Mouse (Mus musculus) thymus, postnatal 10 days (tissue): ENCODE measurements around the gene Amigo1.

Experiments used
- DNase-seq, 2 experiments: peaks; one replicate each; pipeline ENCODE4 v3.0.0; 2021; ENCODE audit warnings: low spot score in 2 of 2

Amigo1 gene

GRCm38 (mm10) chr3:108186098-108187047, at the start of gene Amigo1:
TSS of gene Amigo1 (plus strand) at chr3:108186335.
- DNase-seq = peak in 1 of 2 experiments; percentile 37

DNA sequence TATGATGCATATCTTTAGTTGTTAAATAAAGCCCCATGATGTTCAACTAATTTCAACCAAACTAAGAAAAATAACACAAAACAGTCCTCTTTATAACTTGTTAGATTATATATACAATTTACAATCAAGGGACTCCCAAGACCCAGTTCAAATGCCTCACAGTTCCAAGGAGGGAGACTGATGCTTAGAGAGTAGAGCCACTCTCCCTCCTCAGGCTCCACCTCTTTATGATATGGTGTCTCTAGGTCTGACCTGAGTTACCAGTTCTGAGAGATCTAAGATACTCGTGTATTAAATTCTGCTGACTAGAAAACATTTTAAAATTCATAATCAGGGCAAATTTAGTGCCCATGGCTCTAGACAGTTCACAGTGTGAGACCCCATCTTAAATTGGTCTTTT, 47.0 kb upstream of the Amigo1 start:
- DNase-seq = no peak

- DNase-seq = no peak
Observed at GRCm38 (mm10) chr3:108140786-108141185, 45.3 kb upstream of the Amigo1 start.

- peak; percentile 88 for DNase-seq
Observed at GRCm38 (mm10) chr3:108145534-108146445, 40.3 kb upstream of the Amigo1 start, which contains the start of gene Gnai3. TSS of gene Gnai3 (minus strand) at chr3:108146146.

GRCm38 (mm10) chr3:108146671-108147070, 39.5 kb upstream of the Amigo1 start:
- DNase-seq = no peak

- peak; percentile 83 to 89 for DNase-seq
Observed at GRCm38 (mm10) chr3:108147386-108148235, 38.5 kb upstream of the Amigo1 start.

- DNase-seq = no peak
Observed at GRCm38 (mm10) chr3:108152290-108152689, 33.8 kb upstream of the Amigo1 start.

DNA sequence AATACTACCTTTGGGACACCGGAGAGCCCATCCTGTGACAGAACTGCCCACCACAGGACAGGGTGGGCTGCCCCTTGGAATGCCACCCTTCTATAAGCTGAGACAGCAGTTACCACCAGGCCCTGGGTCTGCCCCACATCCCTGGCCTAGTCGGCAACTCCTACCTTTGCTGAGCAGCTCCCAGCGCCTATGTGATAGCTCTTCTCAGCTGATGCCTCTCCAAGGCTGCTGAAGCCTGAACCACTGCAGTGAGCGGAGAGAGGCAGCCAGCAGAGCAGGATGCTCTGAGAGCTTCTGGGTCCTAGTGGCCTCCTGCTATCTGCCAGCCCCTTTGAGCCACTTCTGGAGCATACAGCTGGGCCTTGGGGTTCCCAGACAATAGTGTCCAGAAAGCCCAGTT, 31.5 kb upstream of the Amigo1 start, which contains the start of gene Gpr61:
Gpr61 (minus strand) TSS at position 227 of the 400 bp plus-strand sequence.
- no peak for DNase-seq

- DNase-seq = no peak
Observed at GRCm38 (mm10) chr3:108158383-108159037, 27.6 kb upstream of the Amigo1 start.

DNA sequence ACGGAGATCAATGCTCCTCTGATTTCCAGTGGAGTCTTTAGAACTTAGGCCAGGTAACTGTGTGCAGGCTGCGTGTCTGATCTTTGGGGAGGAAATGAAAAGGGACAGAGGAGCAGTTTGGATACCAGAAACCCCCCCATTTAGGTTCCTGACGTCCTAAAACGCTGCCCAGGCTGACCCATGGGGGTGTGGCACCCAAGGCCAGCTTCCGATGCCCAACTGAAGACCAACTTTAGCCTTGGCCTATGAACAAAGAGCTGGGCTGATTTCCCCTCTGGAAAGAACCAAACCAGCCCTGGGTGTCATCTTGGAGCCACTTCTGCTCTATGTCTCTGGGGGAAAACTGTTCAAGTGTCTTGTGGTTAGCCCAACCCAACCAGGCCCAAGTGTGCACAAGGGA, 22.0 kb upstream of the Amigo1 start:
- DNase-seq = no peak

DNA sequence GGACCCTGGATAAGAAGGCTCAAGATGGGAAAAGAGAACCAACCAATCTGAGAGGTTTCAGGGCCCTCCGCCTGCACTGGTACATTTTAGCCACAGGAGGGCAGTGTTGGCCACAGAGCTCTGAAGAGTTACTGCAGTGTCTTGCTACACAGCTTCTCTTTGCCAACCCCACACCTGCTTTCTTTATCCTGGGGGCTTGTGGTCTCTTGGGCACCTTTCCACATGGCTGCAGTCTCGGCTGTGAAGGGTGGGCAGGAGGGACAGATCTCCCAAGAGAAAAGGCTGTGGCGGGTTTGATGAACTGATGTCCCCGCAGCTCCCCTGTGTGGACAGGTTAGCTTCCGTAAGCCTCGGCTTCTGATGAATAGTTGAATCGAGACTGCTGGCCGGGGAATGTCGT, 21.3 kb upstream of the Amigo1 start:
- DNase-seq = peak; percentile 66 to 80

- no peak for DNase-seq
Observed at GRCm38 (mm10) chr3:108165532-108166315, 20.4 kb upstream of the Amigo1 start.

- peak; percentile 51 to 59 for DNase-seq
Observed at GRCm38 (mm10) chr3:108166486-108167211, 19.5 kb upstream of the Amigo1 start.

- no peak for DNase-seq
Observed at GRCm38 (mm10) chr3:108167499-108167898, 18.6 kb upstream of the Amigo1 start.

- no peak for DNase-seq
Observed at GRCm38 (mm10) chr3:108169199-108169598, 16.9 kb upstream of the Amigo1 start.

DNA sequence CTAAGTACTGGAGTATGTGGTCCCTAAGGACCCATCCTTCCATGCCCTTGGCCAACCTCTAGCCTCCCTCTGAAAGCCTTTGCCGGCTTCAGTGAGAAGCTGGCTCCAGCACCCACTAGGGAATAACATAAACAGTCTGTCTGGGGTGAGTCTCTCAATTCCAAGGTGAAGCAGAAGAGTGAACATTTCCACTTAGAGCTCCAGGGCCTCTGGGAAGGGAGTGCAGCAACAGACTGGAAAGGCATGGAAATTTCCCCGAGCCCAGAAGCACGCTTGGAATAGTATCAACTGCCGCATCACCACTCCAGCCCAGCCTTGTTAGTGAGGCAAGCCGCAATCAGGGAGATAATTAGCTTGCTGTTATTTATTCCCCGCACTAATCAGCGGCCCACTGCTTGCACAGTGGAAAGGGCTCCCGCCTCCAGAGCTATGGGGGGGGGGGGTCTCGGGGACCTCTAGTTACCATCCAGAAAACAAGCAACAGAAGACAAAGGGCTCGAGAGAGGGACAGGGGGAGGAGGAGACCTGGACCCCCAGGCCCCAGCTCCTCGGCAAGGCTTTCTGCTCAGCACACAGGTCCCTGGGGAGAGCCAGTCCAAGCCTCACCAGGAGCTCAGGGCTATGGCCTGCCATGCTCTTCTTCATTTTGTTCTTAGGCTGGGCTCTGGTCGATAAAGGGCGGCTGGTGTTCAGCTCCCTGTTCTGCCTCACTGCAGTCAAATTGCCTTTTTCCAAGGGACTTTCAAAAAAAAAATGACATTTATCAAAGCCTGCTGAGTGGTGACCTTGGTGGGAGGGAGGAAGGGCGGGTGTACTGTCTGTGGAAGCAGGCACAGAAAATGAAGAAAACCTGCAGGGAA, 11.2 kb upstream of the Amigo1 start:
- DNase-seq = no peak

GRCm38 (mm10) chr3:108178756-108179715, 7.1 kb upstream of the Amigo1 start:
- no peak for DNase-seq
